Mouse (Mus musculus) liver, embryonic 12.5 days (tissue): ENCODE data around the gene Cep295nl. TPM values are rescaled to one million over a fixed set of nuclear protein-coding genes. Genes with fewer than 3 reads are reported as not detected.
"Not testable (repeated sequence)": the region's sequence is repeated elsewhere in the genome, so short reads cannot be mapped to it uniquely, and the experiment has no call there.

Experiments used
- ATAC-seq: fragments of 200-750 bp; cut with Nextera tagmentation; 2 replicates; pipeline ENCODE4 v1.8.0; 2017; ENCODE audit warnings: moderate number of reproducible peaks, mild to moderate bottlenecking, moderate library complexity
- H3K27ac ChIP-seq: fragments of 300-500 bp; sonication (generic); 2 replicates; pipeline ENCODE4 v1.5.1; 2016; ENCODE audit warnings: mild to moderate bottlenecking
- H3K27me3 ChIP-seq: fragments of 300-500 bp; sonication (generic); replicated peaks from 2 replicates; pipeline ENCODE4 v1.6.1; 2016; ENCODE audit warnings: mild to moderate bottlenecking, moderate library complexity
- H3K36me3 ChIP-seq: fragments of 300-500 bp; sonication (generic); 2 replicates; pipeline ENCODE4 v1.6.1; 2016; ENCODE audit warnings: mild to moderate bottlenecking, moderate library complexity
- H3K4me1 ChIP-seq: fragments of 300-500 bp; sonication (generic); 2 replicates; pipeline ENCODE4 v1.6.1; 2016
- H3K4me2 ChIP-seq: fragments of 300-500 bp; sonication (generic); 2 replicates; pipeline ENCODE4 v1.6.1; 2016; ENCODE audit warnings: mild to moderate bottlenecking, moderate library complexity
- H3K4me3 ChIP-seq: fragments of 300-500 bp; sonication (generic); 2 replicates; pipeline ENCODE4 v1.5.1; 2016; ENCODE audit warnings: mild to moderate bottlenecking, moderate library complexity
- H3K9ac ChIP-seq: fragments of 300-500 bp; sonication (generic); 2 replicates; pipeline ENCODE4 v1.6.1; 2016; ENCODE audit warnings: mild to moderate bottlenecking, moderate library complexity
- H3K9me3 ChIP-seq: fragments of 300-500 bp; sonication (generic); replicated peaks from 2 replicates; pipeline ENCODE4 v1.6.1; 2016; ENCODE audit warnings: mild to moderate bottlenecking, moderate library complexity
- WGBS: fragments of 180-500 bp; shearing (Covaris S2); methylation state at CpG from one replicate; pipeline ENCODE4 v1.1.7; 2016; ENCODE audit not compliant: insufficient replicate concordance; 5-methylcytosine and 5-hydroxymethylcytosine counted together
- polyA plus RNA-seq: library from polyadenylated mRNA; unstranded; fragments of >200 nt; fragmentation: Nextera tagmentation; extraction: Ambion mirVana; gene quantifications from 2 replicates; pipeline ENCODE4 v1.2.1, GENCODE M21; 2016

Cep295nl gene
- polyA plus RNA-seq, 1 experiment from 2014 or later = 0.08 TPM

- H3K9me3 ChIP-seq = no peaks in the 10 kb centered on the region
- 42% methylated on average over 8 of the region's 8 CpGs for WGBS
Observed at GRCm38 (mm10) chr11:118316231-118316806, 26.0 kb downstream of the Cep295nl start.

GRCm38 (mm10) chr11:118312132-118312723, 30.1 kb downstream of the Cep295nl start:
- peaks cover 18% of the 10 kb centered on the region for H3K36me3 ChIP-seq
- no peaks in the 10 kb centered on the region for H3K9me3 ChIP-seq
- 58% methylated on average over 6 of the region's 6 CpGs for WGBS
- no peak for ATAC-seq
- H3K9ac ChIP-seq = no peak overlapping the region
- H3K4me1 ChIP-seq = peaks cover 21% of the 10 kb centered on the region
- no peak overlapping the region for H3K27ac ChIP-seq
- no peak overlapping the region for H3K4me3 ChIP-seq
- no peaks in the 10 kb centered on the region for H3K27me3 ChIP-seq
- H3K4me2 ChIP-seq = no peak overlapping the region

More at GRCm38 (mm10) chr11:118316231-118316806, 26.0 kb downstream of the Cep295nl start:
- ATAC-seq = peak; percentile 54; the same call in 1 of the 2 replicates
- Histone ChIP-seq H3K27ac (no peak overlapping the region), H3K36me3 (no peaks in the 10 kb centered on the region), H3K4me1 (peaks cover 21% of the 10 kb centered on the region), H3K4me3 (no peak overlapping the region), H3K9ac (no peak overlapping the region), H3K27me3 (no peaks in the 10 kb centered on the region), H3K4me2 (no peak overlapping the region)

GRCm38 (mm10) chr11:118307962-118308361, 34.3 kb downstream of the Cep295nl start:
- ATAC-seq, H3K4me2 ChIP-seq, H3K27me3 ChIP-seq, H3K9me3 ChIP-seq, H3K4me1 ChIP-seq, H3K9ac ChIP-seq, H3K4me3 ChIP-seq, H3K27ac ChIP-seq: not testable (repeated sequence)
- WGBS = 69% methylated on average over 2 of the region's 2 CpGs
- peaks cover 18% of the 10 kb centered on the region for H3K36me3 ChIP-seq

GRCm38 (mm10) chr11:118303959-118304358, 38.3 kb downstream of the Cep295nl start:
- H3K27ac ChIP-seq, H3K9me3 ChIP-seq, H3K36me3 ChIP-seq, H3K9ac ChIP-seq, H3K4me1 ChIP-seq, H3K27me3 ChIP-seq, ATAC-seq, H3K4me3 ChIP-seq, H3K4me2 ChIP-seq: not testable (repeated sequence)
- 61% methylated on average over 4 of the region's 4 CpGs for WGBS

DNA sequence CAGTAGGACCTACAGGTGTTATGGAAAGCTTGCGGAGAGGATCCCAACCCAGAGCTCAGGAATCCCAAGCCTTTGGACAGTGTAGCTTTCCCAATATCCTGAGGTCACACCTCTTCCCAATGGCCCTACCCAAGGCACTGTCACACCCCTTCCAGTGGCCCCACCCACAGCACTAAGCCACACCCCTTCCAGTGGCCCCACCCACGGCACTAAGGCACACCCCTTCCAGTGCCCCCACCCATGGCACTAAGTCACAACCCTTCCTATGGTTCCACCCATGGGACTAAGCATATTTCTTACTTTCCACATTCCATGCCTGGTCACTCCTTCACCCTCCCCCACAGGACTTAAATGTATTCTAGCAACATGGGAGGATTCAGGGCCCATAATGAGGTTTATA, 43.5 kb downstream of the Cep295nl start:
- Histone ChIP-seq H3K9me3 (no peaks in the 10 kb centered on the region), H3K27ac (no peak overlapping the region), H3K9ac (no peak overlapping the region), H3K27me3 (peaks cover 25% of the 10 kb centered on the region), H3K4me2 (no peak overlapping the region), H3K4me1 (peaks cover 7% of the 10 kb centered on the region), H3K4me3 (no peak overlapping the region), H3K36me3 (no peaks in the 10 kb centered on the region)
- ATAC-seq = peak; percentile 72
- 58% methylated on average over 2 of the region's 2 CpGs for WGBS

- peaks cover 7% of the 10 kb centered on the region for H3K4me1 ChIP-seq
- H3K27ac ChIP-seq = no peak overlapping the region
- no peak overlapping the region for H3K4me3 ChIP-seq
- no peak overlapping the region for H3K4me2 ChIP-seq
- ATAC-seq = no peak
- H3K9me3 ChIP-seq = no peaks in the 10 kb centered on the region
- no peak overlapping the region for H3K9ac ChIP-seq
- peaks cover 31% of the 10 kb centered on the region for H3K27me3 ChIP-seq
- 59% methylated on average over 3 of the region's 3 CpGs for WGBS
- H3K36me3 ChIP-seq = no peaks in the 10 kb centered on the region
Observed at GRCm38 (mm10) chr11:118297967-118298366, 44.3 kb downstream of the Cep295nl start.

DNA sequence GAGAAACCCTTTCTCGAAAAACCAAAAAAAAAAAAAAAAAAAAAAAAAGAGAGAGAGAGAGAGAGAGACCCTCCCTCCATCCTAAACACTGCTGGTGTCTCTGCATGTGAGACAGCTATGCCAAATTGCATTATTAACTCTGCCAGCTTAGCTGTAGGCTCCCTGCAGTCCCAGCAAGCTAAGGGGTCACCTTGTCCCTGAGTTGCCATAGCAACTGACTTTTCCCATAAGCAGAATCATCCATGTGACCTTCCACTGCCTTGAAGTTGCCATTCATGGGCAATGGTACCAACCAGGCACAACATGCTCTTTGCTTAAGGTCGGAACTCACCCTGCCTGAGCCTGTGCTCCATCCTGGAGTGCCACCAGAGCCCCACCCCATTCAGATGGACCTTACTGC, 47.3 kb downstream of the Cep295nl start:
- no peak overlapping the region for H3K4me3 ChIP-seq
- H3K9me3 ChIP-seq = no peaks in the 10 kb centered on the region
- H3K27ac ChIP-seq = no peak overlapping the region
- no peaks in the 10 kb centered on the region for H3K36me3 ChIP-seq
- no peak overlapping the region for H3K4me2 ChIP-seq
- WGBS = 65% methylated on average over 2 of the region's 2 CpGs
- no peak overlapping the region for H3K9ac ChIP-seq
- no peak for ATAC-seq
- peaks cover 40% of the 10 kb centered on the region for H3K27me3 ChIP-seq
- peaks cover 14% of the 10 kb centered on the region for H3K4me1 ChIP-seq

- peaks cover 3% of the 10 kb centered on the region for H3K36me3 ChIP-seq
- H3K4me2 ChIP-seq = no peak overlapping the region
- H3K4me1 ChIP-seq = peaks cover 24% of the 10 kb centered on the region
- H3K9me3 ChIP-seq = no peaks in the 10 kb centered on the region
- no peak overlapping the region for H3K9ac ChIP-seq
- H3K4me3 ChIP-seq = no peak overlapping the region
- H3K27ac ChIP-seq = no peak overlapping the region
- ATAC-seq = no peak
- peaks cover 39% of the 10 kb centered on the region for H3K27me3 ChIP-seq
- WGBS = 63% methylated on average over 6 of the region's 6 CpGs
Observed at GRCm38 (mm10) chr11:118292671-118293070, 49.6 kb downstream of the Cep295nl start.

DNA sequence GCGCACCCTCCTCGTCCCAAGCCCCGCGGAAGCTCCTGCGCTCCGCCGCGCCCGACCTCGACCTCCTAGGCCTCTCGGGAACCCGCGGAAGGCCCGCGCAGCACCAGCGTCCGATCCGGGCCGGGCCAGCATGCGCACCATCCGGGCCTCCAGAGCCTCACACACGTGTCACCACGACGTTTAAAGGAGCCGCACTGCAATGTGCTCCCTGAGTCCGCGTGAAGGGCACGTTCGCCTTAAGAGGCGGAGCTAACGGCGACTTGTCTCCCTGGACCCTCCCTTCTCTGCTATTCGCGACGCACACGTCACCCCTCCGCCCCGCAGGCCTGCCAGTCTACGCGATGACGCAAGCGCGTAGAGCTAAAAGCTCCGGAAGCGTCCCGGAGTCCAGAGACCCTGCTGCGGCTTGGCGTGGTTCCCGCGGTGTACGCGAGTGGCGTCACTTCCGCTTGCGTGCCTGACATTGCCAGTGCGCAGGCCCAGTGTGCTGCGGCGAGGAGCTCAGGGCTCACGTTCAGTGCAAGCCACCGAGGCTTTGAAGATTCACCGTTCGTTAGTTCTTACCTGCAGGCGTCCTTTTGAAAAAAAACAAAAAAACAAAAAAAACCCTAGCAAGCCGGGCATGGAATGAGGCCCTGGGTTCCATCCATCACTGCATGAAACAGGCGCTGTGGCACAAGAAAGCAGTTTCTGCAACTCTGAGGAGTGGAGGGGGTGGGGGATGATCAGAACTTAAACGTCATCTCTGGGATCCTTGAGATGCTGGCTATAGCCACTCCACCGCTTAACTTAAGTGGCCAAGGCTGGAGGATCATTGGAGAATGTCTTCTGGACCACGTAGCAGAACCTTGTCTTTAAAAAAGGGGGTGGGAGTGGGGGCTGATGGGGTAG, 52.1 kb downstream of the Cep295nl start, which contains the start of gene Usp36:
Usp36 (minus strand) TSS at position 246 of the 891 bp plus-strand sequence.
- ATAC-seq = peak; percentile 99
- 1% methylated on average over 68 of the region's 68 CpGs for WGBS

DNA sequence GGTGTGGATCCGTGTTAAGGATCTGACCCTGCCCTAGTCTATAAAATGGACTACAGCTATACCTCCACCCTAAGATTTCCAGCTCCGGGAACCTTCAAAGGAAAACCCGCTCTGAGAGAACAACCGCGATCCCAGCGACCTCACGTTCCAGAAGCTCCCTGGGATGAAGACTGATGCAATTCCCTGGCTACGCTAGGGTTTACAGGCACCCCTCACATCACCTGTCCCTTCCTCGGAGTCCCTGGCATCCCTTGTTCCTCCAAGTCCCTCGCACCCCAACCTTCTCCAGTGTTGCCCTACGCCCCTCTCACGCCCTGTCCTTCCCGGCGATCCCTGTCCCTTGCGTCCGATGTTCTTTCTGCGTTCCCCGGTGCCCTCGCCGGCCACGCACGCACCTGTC, 52.7 kb downstream of the Cep295nl start:
- H3K4me3 ChIP-seq = peak overlapping the region; percentile 79
- peak overlapping the region; percentile 75 for H3K27ac ChIP-seq
- H3K36me3 ChIP-seq = peaks cover 34% of the 10 kb centered on the region
- H3K27me3 ChIP-seq = peaks cover 14% of the 10 kb centered on the region; the same call in 1 of the 2 replicates
- H3K9me3 ChIP-seq = no peaks in the 10 kb centered on the region
- WGBS = 3% methylated on average over 22 of the region's 22 CpGs
- peaks cover 24% of the 10 kb centered on the region for H3K4me1 ChIP-seq
- peak overlapping the region; percentile 78 for H3K9ac ChIP-seq
- H3K4me2 ChIP-seq = peak overlapping the region; percentile 87
- no peak for ATAC-seq

More for the DNA sequence above, 52.1 kb downstream of the Cep295nl start, which contains the start of gene Usp36:
- Histone ChIP-seq H3K27me3 (peaks cover 17% of the 10 kb centered on the region), H3K9me3 (no peaks in the 10 kb centered on the region), H3K4me1 (peaks cover 24% of the 10 kb centered on the region), H3K4me3 (peak within 1 kb of the TSS; percentile 79), H3K27ac (peak within 1 kb of the TSS; percentile 75), H3K36me3 (peaks cover 27% of the 10 kb centered on the region), H3K9ac (peak within 1 kb of the TSS; percentile 78), H3K4me2 (peak within 1 kb of the TSS; percentile 87)

- H3K4me2 ChIP-seq = peak overlapping the region; percentile 87
- peaks cover 39% of the 10 kb centered on the region for H3K36me3 ChIP-seq
- under 1% methylated on average over 16 of the region's 16 CpGs for WGBS
- no peaks in the 10 kb centered on the region for H3K9me3 ChIP-seq
- no peak overlapping the region for H3K27ac ChIP-seq
- peaks cover 14% of the 10 kb centered on the region; the same call in 1 of the 2 replicates for H3K27me3 ChIP-seq
- ATAC-seq = no peak
- peaks cover 24% of the 10 kb centered on the region for H3K4me1 ChIP-seq
- H3K4me3 ChIP-seq = peak overlapping the region; percentile 79
- H3K9ac ChIP-seq = peak overlapping the region; percentile 78
Observed at GRCm38 (mm10) chr11:118289037-118289511, 53.2 kb downstream of the Cep295nl start.
